ENCODE assay signal across 12 mouse cellular contexts in the genomic region with DNA sequence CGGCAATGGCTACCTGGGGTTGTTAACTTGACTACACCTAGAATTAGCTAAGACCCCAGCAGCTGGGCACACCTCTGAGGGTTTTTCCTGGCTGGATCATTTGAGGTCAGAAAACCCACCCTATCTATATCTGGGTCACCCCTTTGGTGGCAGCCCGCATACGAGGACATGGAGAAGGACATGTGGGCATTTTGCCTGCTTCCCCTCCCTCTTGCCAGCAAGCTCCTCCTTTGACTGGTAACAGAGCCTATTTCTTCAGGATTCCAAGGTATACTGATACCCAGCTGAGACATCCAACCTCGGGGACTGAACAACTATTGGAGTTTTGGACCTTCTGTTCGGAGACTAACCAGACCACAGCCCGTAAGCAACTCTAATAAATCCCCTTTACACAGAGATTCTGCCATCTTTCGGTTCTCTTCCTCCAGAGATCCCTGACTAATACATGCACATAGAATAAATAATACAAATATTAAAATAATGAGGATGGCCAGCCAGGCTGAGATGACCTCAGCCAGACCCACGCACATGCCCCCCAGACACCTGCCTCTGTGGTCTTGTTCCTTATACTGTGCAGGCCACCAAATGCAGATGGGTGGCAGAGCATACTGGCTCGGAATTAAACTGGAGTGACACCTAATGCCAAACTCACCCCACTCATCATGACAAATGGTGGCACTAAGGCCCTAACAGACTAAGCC. TPM values are rescaled to one million over a fixed set of nuclear protein-coding genes. Genes with fewer than 3 reads are reported as not detected.
DNase-seq lines count a peak whose midpoint lies in the region; ATAC-seq lines count a peak whose summit lies in the region.
"Had no signal": no experiment of that assay in that cellular context is flagged by ENCODE, and none has a peak within 500 bp of the region (broad histone marks: within the 10 kb centered on the region; RNA-seq: fewer than 3 reads in every experiment).

No protein-coding gene starts in this region.

- H3K36me3 ChIP-seq in hindbrain, embryonic 10.5 days = 0 out of 2 replicates have a peak, but pooled peaks cover 7% of the 10 kb centered on the region
- H3K36me3 ChIP-seq in hindbrain, embryonic 13.5 days = no peaks in the 10 kb centered on the region
- H3K36me3 ChIP-seq in lung, embryonic 16.5 days (ENCODE audit: control insufficient read depth, insufficient read depth, low read length) = no peaks in the 10 kb centered on the region
- no peaks in the 10 kb centered on the region for H3K36me3 ChIP-seq in limb, embryonic 10.5 days
- H3K36me3 ChIP-seq: embryonic facial prominence, embryonic 15.5 days; liver, embryonic 12.5 days had no signal

- ATAC-seq in hindbrain, embryonic 13.5 days (ENCODE audit: low FRiP score) = no peak
- ATAC-seq in lung, embryonic 16.5 days (ENCODE audit: low read depth) = no peak
- ATAC-seq: forebrain, embryonic 13.5 days; liver, embryonic 12.5 days had no signal

- no peak overlapping the region for H3K4me2 ChIP-seq in hindbrain, embryonic 13.5 days
- H3K4me2 ChIP-seq in lung, embryonic 16.5 days (ENCODE audit: low read depth, low read length) = no peak overlapping the region
- H3K4me2 ChIP-seq: embryonic facial prominence, embryonic 15.5 days; forebrain, embryonic 13.5 days; liver, embryonic 12.5 days had no signal

- H3K27ac ChIP-seq in hindbrain, embryonic 10.5 days = peak overlapping the region; percentile 46; the same call in 1 of the 2 replicates
- no peak overlapping the region for H3K27ac ChIP-seq in hindbrain, embryonic 13.5 days
- H3K27ac ChIP-seq in lung, embryonic 16.5 days (ENCODE audit: low read length) = peak overlapping the region; percentile 78
- H3K27ac ChIP-seq in limb, embryonic 10.5 days = peak overlapping the region; percentile 61; the same call in 1 of the 2 replicates
- H3K27ac ChIP-seq: forebrain, embryonic 13.5 days; liver, embryonic 12.5 days had no signal

- H3K27me3 ChIP-seq in hindbrain, embryonic 10.5 days (ENCODE audit: insufficient read depth, poor library complexity, severe bottlenecking) = no peaks in the 10 kb centered on the region
- no peaks in the 10 kb centered on the region for H3K27me3 ChIP-seq in hindbrain, embryonic 13.5 days
- no peaks in the 10 kb centered on the region for H3K27me3 ChIP-seq in lung, embryonic 16.5 days (ENCODE audit: control insufficient read depth, insufficient read depth, low read depth, low read length)
- no peaks in the 10 kb centered on the region for H3K27me3 ChIP-seq in limb, embryonic 10.5 days (ENCODE audit: low read depth, poor library complexity, severe bottlenecking)
- H3K27me3 ChIP-seq: embryonic facial prominence, embryonic 15.5 days; forebrain, embryonic 13.5 days; liver, embryonic 12.5 days had no signal

- H3K9ac ChIP-seq in hindbrain, embryonic 13.5 days = no peak overlapping the region
- no peak overlapping the region for H3K9ac ChIP-seq in lung, embryonic 16.5 days (ENCODE audit: low read length)
- H3K9ac ChIP-seq: embryonic facial prominence, embryonic 15.5 days; forebrain, embryonic 13.5 days; liver, embryonic 12.5 days had no signal

- H3K4me1 ChIP-seq in hindbrain, embryonic 10.5 days (replicated peaks) = peaks cover 75% of the 10 kb centered on the region
- H3K4me1 ChIP-seq in hindbrain, embryonic 13.5 days (replicated peaks) = peaks cover 45% of the 10 kb centered on the region
- H3K4me1 ChIP-seq in lung, embryonic 16.5 days (replicated peaks; ENCODE audit: control insufficient read depth, insufficient read depth, low read length) = peaks cover 46% of the 10 kb centered on the region
- peaks cover 74% of the 10 kb centered on the region for H3K4me1 ChIP-seq in limb, embryonic 10.5 days

- H3K4me3 ChIP-seq in hindbrain, embryonic 10.5 days = no peak overlapping the region
- H3K4me3 ChIP-seq in hindbrain, embryonic 13.5 days = no peak overlapping the region
- no peak overlapping the region for H3K4me3 ChIP-seq in lung, embryonic 16.5 days (ENCODE audit: low read length)
- no peak overlapping the region for H3K4me3 ChIP-seq in limb, embryonic 10.5 days
- H3K4me3 ChIP-seq: embryonic facial prominence, embryonic 15.5 days; forebrain, embryonic 13.5 days; liver, embryonic 12.5 days had no signal

- H3K9me3 ChIP-seq in hindbrain, embryonic 10.5 days = no peaks in the 10 kb centered on the region
- H3K9me3 ChIP-seq in hindbrain, embryonic 13.5 days = 0 out of 2 replicates have a peak, but pooled peaks cover 3% of the 10 kb centered on the region
- H3K9me3 ChIP-seq in lung, embryonic 16.5 days (ENCODE audit: control insufficient read depth, low read length) = no peaks in the 10 kb centered on the region
- H3K9me3 ChIP-seq in limb, embryonic 10.5 days (replicated peaks) = no peaks in the 10 kb centered on the region
- H3K9me3 ChIP-seq: liver, embryonic 12.5 days had no signal

- WGBS in hindbrain, embryonic 10.5 days = 84% methylated on average over 9 of the region's 9 CpGs
- WGBS in hindbrain, embryonic 13.5 days = 85% methylated on average over 9 of the region's 9 CpGs
- WGBS in lung, embryonic 16.5 days = 75% methylated on average over 9 of the region's 9 CpGs
- WGBS in limb, embryonic 10.5 days = 86% methylated on average over 9 of the region's 9 CpGs

- peak; percentile 57 to 69 for DNase-seq in cerebellum, postnatal 14 days
- DNase-seq in cerebellum, postnatal 4 days (ENCODE audit: low spot score in 2 of 2) = no peak
- no peak for DNase-seq in hindbrain, embryonic 10.5 days (ENCODE audit: low spot score)
- no peak for DNase-seq in lung, postnatal 36 days
- DNase-seq in limb, embryonic 10.5 days (ENCODE audit: low spot score) = no peak
- DNase-seq: B cell, adult 2 months; right cerebral cortex, postnatal 14 days had no signal

RNA-seq across cellular contexts. Expression of a gene that starts 11.3 kb away (rescaled TPM):
- 35.7 and 40.3 TPM in 2 replicates for polyA plus RNA-seq in hindbrain, embryonic 10.5 days (2016; fragmentation: Nextera tagmentation; extraction: Ambion mirVana)
- polyA plus RNA-seq in hindbrain, embryonic 13.5 days (2015; fragmentation: Nextera tagmentation; extraction: Ambion mirVana) = 29.4 and 30.8 TPM in 2 replicates
- 49.4 and 49.9 TPM in 2 replicates for polyA plus RNA-seq in lung, embryonic 16.5 days (2015; fragmentation: Nextera tagmentation; extraction: Ambion mirVana)
- polyA plus RNA-seq in limb, embryonic 10.5 days (2016; fragmentation: Nextera tagmentation; extraction: Ambion mirVana) = 26.2 and 28.1 TPM in 2 replicates

RNA-seq across cellular contexts. Expression of a gene that starts 45.7 kb away (rescaled TPM):
- 0.12 and 0.24 TPM in 2 replicates for polyA plus RNA-seq in hindbrain, embryonic 10.5 days (2016; fragmentation: Nextera tagmentation; extraction: Ambion mirVana)
- polyA plus RNA-seq in hindbrain, embryonic 13.5 days (2015; fragmentation: Nextera tagmentation; extraction: Ambion mirVana) = 0.09 TPM in 1 of 2 replicates, not detected in the other
- polyA plus RNA-seq in lung, embryonic 16.5 days (2015; fragmentation: Nextera tagmentation; extraction: Ambion mirVana) = 0.16 and 0.20 TPM in 2 replicates
- 0.13 and 0.36 TPM in 2 replicates for polyA plus RNA-seq in limb, embryonic 10.5 days (2016; fragmentation: Nextera tagmentation; extraction: Ambion mirVana)

Comparison
In these comparisons a context has a peak if more than half of its experiments do, and no peak if none do; other contexts are left out.
1. DNase-seq: peak in cerebellum, postnatal 14 days (2 of 2); none in cerebellum, postnatal 4 days (0 of 2), hindbrain, embryonic 10.5 days (single experiment), lung, postnatal 36 days (single experiment) and limb, embryonic 10.5 days (single experiment).